Mouse (Mus musculus) layer of hippocampus, adult 8-10 months (tissue): ENCODE data around the gene Plekhg4. TPM values are rescaled to one million over a fixed set of nuclear protein-coding genes. Genes with fewer than 3 reads are reported as not detected.

Source experiments
- DNase-seq, 2 experiments: peaks; one replicate each; pipeline ENCODE4 v3.0.0; 2022; ENCODE audit warnings: low spot score in 2 of 2
- total RNA-seq, 4 experiments: library from RNA; stranded (reverse); gene quantifications; 2 replicates each; pipeline ENCODE4 v1.2.4; 2022

The Plekhg4 gene
- total RNA-seq, 4 experiments from 2014 or later, result 0.70 to 1.8 (median 0.95) TPM

DNA sequence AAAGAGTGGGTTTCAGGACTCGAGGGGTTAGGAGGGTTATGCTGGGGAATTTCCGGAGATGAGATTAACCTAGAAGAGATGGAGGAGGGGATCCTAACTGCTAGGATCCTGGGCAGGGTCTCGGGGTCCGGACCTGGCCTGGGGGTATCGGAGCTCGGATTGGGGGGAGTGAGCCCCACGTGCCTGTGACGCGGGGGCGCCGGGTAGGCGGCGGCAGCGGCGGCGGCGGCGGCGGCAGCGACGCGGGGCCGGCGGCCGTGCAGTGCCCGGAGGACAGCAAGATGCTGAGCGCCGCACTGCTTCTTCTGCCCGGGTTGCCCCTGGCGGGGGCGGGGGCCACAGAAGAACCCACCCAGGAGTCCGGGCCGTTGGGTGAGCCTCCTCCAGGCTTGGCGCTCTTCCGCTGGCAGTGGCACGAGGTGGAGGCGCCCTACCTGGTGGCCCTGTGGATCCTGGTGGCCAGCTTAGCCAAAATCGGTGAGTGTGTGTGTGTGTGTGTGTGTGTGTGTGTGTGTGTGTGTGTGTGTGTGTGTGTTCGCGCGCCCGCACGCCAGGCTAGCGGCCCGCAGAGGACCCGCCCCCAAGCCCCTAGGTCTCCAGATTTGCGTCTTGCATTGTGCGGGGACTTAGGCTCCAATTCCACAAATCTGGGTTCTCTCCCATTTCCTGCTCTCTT, 23.8 kb upstream of the Plekhg4 start:
- no peak for DNase-seq

DNA sequence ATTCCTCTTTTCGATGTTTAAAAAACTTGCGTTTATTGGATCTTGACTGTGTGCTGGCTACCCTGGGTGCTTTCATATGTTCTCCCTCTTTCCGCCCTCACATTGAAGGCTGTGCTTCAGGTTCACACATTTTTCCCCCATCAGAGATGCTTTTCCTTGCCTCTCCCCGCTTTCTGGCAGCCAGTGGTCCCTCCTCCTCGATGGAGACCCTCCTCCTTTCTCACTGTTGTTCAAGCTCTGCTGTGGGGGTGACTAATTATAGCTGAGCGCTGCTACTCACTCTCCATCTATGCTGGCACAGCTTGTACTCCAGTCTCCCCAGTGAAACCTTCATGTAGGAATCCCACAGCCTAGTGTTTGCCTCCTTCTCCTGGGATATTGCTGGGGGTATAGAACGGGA, 22.9 kb upstream of the Plekhg4 start:
- DNase-seq, result no peak

DNA sequence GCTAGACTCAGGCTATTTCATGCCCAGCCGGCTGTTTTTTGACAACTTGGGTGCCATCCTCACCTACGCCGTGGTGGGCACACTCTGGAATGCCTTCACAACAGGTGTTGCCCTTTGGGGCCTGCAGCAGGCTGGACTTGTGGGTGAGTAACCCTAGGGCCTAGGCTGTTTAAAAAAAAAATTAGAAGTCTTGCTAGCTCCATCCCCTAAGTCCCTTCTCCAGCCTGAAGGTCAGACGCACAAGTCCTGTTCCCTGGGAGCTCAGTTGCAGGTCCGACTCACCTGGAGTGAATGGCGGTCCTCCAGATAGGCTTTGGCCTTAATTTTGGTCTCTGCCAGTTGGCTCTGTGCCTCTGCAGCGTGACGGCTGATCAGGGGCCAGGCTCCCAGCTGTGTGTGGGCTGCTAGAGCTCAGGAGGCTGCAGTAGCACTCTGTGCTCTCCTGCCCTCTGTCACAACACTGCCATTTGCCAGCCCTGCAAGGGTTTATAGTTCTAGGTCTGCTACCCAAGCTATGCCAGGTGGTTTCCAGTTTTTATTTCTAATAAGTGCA, 19.4 kb upstream of the Plekhg4 start:
- no peak for DNase-seq

- DNase-seq, result no peak
Observed at GRCm38 (mm10) chr8:105354549-105354948, 18.5 kb upstream of the Plekhg4 start.

DNA sequence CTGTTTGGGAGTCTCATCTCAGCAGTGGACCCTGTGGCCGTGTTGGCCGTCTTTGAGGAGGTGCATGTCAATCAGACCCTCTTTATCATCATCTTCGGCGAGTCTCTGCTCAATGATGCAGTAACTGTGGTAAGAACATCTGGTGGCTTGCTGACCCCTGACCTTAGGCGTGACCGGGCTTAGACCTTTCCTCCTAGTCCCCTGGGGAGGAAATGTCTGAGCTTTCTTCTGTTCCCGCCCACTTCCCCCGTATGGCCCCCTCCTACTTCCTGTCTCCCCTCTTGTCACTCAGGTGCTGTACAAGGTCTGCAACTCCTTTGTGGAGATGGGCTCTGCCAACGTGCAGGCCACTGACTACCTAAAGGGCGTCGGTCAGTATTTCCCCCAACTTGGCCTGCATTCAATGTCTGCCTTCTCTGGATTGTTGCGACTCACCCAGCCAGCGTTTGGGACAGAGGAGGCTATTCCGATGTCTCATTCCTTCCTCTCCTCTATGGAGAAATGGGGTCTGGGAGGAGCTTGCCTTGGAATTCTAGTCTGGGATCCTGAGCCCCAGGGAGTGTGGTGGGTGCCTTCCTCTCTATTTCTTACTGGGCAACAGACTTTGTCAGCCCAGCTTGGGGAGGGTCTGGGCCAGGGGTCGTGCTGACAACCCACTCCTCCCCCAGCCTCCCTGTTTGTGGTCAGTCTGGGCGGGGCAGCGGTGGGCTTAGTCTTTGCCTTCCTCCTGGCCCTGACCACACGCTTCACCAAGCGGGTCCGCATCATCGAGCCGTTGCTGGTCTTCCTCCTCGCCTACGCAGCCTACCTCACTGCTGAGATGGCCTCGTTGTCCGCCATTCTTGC, 17.7 kb upstream of the Plekhg4 start:
- no peak for DNase-seq

- DNase-seq, result no peak
Observed at GRCm38 (mm10) chr8:105356681-105357080, 16.4 kb upstream of the Plekhg4 start.

DNA sequence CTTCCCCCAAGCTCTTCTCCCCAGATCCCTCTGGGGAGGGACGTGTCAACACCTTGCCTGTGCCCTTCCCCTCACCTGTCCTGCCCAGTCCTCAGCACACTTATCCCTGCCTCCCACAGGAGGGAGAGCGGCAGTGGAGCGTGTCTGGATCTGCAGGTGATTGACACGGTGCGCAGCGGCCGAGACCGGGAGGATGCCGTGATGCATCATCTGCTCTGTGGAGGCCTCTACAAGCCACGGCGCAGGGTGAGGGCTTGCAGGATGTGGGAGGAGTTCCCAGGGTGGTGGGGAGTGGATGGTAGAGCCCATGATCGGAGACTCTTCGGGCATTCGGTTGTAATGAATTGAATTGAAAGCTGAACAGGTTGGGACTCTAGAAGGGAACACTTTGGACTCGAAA, 13.9 kb upstream of the Plekhg4 start:
- no peak for DNase-seq

- no peak for DNase-seq
Observed at GRCm38 (mm10) chr8:105359646-105360045, 13.4 kb upstream of the Plekhg4 start.

GRCm38 (mm10) chr8:105361751-105362702, 11.0 kb upstream of the Plekhg4 start:
- no peak for DNase-seq

DNA sequence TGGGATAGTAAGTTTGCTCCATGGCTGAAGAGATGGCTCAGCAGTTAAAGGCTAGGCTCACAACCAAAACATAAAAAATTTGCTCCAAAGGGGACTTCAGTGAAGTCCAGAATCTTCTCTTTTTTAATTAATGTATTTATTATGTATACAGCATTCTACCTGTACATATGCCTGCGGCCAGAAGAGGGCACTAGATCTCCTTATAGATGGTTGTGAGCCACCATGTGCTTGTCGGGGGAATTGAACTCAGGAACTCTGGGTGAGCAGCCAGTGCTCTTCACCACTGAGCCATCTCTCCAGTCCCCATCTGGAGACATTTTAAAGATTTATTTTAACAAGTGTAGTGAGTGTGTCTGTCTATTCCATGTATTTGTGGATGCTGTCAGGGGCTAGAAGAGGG, 6.0 kb upstream of the Plekhg4 start:
- DNase-seq, result no peak

GRCm38 (mm10) chr8:105372473-105372872, 601 bp upstream of the Plekhg4 start:
- no peak for DNase-seq

DNA sequence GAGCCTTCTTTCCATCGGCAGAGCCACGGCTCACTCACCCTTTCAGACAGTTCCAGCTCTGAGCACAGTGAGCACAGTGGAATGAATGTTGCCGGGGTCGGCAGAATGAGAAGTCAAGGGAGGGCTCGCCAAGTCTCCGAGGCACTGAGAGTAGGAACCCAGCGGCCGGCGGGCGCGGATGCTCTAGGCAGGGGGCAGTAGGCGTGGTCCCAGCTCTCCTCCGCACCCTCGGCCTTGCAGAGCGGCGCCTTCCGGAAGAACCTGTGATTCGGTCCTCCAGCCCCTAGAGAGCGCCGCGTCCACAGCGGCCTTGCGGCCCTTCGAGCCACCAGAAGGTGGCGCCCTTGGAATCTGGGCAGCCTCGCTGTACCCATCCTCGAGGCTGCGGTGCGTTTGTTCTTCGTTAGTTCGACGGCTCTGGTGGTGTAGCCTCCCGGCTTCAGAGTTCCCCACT, 1.5 kb downstream of the Plekhg4 start:
- no peak for DNase-seq

DNA sequence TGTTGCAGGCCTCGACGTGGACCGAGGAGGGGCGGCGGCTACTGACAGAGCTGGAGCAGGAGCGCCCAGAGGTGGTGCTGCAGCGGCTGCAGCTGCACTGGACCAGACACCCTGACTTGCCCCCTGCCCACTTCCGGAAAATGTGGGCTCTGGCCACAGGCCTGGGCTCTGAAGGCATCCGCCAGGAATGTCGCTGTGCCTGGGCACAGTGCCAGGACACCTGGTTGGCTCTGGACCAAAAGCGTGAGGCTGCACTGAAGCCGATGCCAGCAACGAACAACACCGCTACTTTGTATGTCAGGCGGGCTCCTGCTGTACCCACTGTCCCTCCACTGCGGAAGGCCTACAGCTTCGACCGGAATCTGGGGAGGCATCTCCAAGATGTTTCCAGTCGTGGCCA, 5.6 kb downstream of the Plekhg4 start:
- DNase-seq, result no peak

- DNase-seq, result no peak
Observed at GRCm38 (mm10) chr8:105380308-105380707, 7.2 kb downstream of the Plekhg4 start.

- DNase-seq, result no peak
Observed at GRCm38 (mm10) chr8:105384070-105384469, 11.0 kb downstream of the Plekhg4 start.

DNA sequence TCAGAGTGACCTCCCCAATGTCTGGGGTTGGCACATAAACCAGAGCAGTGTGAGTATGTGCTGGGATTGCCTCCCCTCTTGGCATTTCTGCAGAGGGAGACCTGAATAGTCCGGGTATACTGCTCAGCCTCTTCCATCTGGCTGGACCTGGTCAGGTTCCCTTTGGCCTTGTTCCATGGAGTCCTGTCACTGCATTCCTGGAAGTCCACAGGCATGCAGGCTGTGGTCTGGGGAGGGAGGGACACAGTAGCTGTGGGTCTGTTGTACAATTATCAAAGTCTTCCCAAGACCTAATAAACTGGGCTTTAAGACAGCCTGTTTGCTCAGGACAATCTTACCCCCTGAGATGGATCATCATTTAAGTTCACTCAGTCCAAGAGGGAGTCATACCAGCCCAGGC, 14.1 kb downstream of the Plekhg4 start:
- no peak for DNase-seq

- DNase-seq, result no peak
Observed at GRCm38 (mm10) chr8:105389096-105389495, 16.0 kb downstream of the Plekhg4 start.

- DNase-seq, result no peak
Observed at GRCm38 (mm10) chr8:105393089-105393787, 20.2 kb downstream of the Plekhg4 start.

DNA sequence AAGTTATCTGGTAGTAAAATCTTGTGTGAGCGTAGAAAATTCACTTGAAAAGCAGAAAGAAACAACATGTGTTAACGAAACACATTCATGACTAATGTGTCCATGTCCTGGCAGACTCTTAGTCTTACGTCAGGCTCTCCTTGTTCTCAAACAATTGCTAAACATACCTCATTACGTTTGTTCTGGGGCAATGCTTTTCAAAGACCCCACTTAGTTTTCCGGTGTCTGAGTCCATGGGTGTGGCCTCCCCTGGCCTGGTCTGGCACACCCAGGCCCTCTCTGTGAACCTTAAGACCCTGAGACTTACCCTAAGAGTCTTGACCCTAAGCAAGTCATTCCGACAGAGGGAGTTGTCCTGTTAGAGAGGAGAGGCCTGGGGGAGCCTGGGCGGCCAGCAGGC, 20.8 kb downstream of the Plekhg4 start:
- no peak for DNase-seq

GRCm38 (mm10) chr8:105397747-105398146, 24.7 kb downstream of the Plekhg4 start:
- peak; percentile 25 to 29 for DNase-seq

GRCm38 (mm10) chr8:105400016-105400415, 26.9 kb downstream of the Plekhg4 start:
- no peak for DNase-seq
